Mouse (Mus musculus): Measurements from ENCODE around the gene Rbp7.

Rbp7 gene

GRCm38 (mm10) chr4:149405713-149406443 is 48.9 kb downstream of the Rbp7 start:
- DNase-seq (ENCODE audit: low read depth, low spot score) = no peak
- no peaks in the 10 kb centered on the region for H3K27me3 ChIP-seq (ENCODE audit: control insufficient read depth, insufficient read depth, low read length, poor library complexity, severe bottlenecking)
- no peaks in the 10 kb centered on the region for H3K36me3 ChIP-seq (ENCODE audit: control insufficient read depth, insufficient read depth, low read length, poor library complexity, severe bottlenecking)

GRCm38 (mm10) chr4:149404640-149405465 is 49.9 kb downstream of the Rbp7 start:
- Histone ChIP-seq H3K27me3 (ENCODE audit: control insufficient read depth, insufficient read depth, low read length, poor library complexity, severe bottlenecking) (no peaks in the 10 kb centered on the region), H3K36me3 (ENCODE audit: control insufficient read depth, insufficient read depth, low read length, poor library complexity, severe bottlenecking) (no peaks in the 10 kb centered on the region)
- no peak for DNase-seq (ENCODE audit: low read depth, low spot score)

- DNase-seq (ENCODE audit: low read depth, low spot score) = peak; percentile 12
- Histone ChIP-seq H3K36me3 (ENCODE audit: control insufficient read depth, insufficient read depth, low read length, poor library complexity, severe bottlenecking) (no peaks in the 10 kb centered on the region; the same call in 1 of the 2 replicates), H3K27me3 (ENCODE audit: control insufficient read depth, insufficient read depth, low read length, poor library complexity, severe bottlenecking) (no peaks in the 10 kb centered on the region)
These were observed 51.7 kb downstream of the Rbp7 start for GRCm38 (mm10) chr4:149403037-149403436.

GRCm38 (mm10) chr4:149401591-149401982 is 53.2 kb downstream of the Rbp7 start:
- no peaks in the 10 kb centered on the region; the same call in 1 of the 2 replicates for H3K36me3 ChIP-seq (ENCODE audit: control insufficient read depth, insufficient read depth, low read length, poor library complexity, severe bottlenecking)
- DNase-seq (ENCODE audit: low read depth, low spot score) = no peak

GRCm38 (mm10) chr4:149400878-149401590 is 53.7 kb downstream of the Rbp7 start:
- Histone ChIP-seq H3K36me3 (ENCODE audit: control insufficient read depth, insufficient read depth, low read length, poor library complexity, severe bottlenecking) (no peaks in the 10 kb centered on the region; the same call in 1 of the 2 replicates), H3K27me3 (ENCODE audit: control insufficient read depth, insufficient read depth, low read length, poor library complexity, severe bottlenecking) (no peaks in the 10 kb centered on the region)
- DNase-seq (ENCODE audit: low read depth, low spot score) = no peak

More at GRCm38 (mm10) chr4:149401591-149401982, 53.2 kb downstream of the Rbp7 start:
- H3K27me3 ChIP-seq (ENCODE audit: control insufficient read depth, insufficient read depth, low read length, poor library complexity, severe bottlenecking) = no peaks in the 10 kb centered on the region
